Mouse (Mus musculus): ENCODE data around the gene Msmb. TPM values are rescaled to one million over a fixed set of nuclear protein-coding genes. Genes with fewer than 3 reads are reported as not detected.
A peak's percentile ranks its signal among the peaks of the same experiment; 100 is the strongest.

Msmb gene
- polyA plus RNA-seq, 1 experiment, result not detected

- Histone ChIP-seq H3K79me2 (ENCODE audit: control insufficient read depth, insufficient read depth) (peaks cover 51% of the 10 kb centered on the region), H3K4me3 (peak overlapping the region; percentile 77), H3K4me2 (ENCODE audit: low read depth) (peak overlapping the region; percentile 92), H3K36me3 (ENCODE audit: control insufficient read depth, insufficient read depth) (no peaks in the 10 kb centered on the region), H3K27me3 (ENCODE audit: control insufficient read depth, insufficient read depth, insufficient read length) (no peaks in the 10 kb centered on the region), H3ac (ENCODE audit: control insufficient read depth, insufficient read length) (peak overlapping the region; percentile 87)
- TF ChIP-seq POLR2A (IDR thresholded peaks at IDR 0.05; ENCODE audit: insufficient read length, low read depth) (no peak), SRF (IDR thresholded peaks at IDR 0.05; ENCODE audit: control insufficient read depth, insufficient read length, low read depth) (no peak), MYOD1 (IDR thresholded peaks at IDR 0.05; ENCODE audit: control insufficient read depth in 1 of 3, insufficient read length in 2 of 3, low read depth in 2 of 3) (no peak), TCF3 (IDR thresholded peaks at IDR 0.05; ENCODE audit: insufficient read length, low read depth) (no peak), REST (IDR thresholded peaks at IDR 0.05; ENCODE audit: insufficient read depth, insufficient read length) (no peak)
Observed at GRCm38 (mm10) chr14:32160563-32160962, 18.7 kb downstream of the Msmb start.

DNA sequence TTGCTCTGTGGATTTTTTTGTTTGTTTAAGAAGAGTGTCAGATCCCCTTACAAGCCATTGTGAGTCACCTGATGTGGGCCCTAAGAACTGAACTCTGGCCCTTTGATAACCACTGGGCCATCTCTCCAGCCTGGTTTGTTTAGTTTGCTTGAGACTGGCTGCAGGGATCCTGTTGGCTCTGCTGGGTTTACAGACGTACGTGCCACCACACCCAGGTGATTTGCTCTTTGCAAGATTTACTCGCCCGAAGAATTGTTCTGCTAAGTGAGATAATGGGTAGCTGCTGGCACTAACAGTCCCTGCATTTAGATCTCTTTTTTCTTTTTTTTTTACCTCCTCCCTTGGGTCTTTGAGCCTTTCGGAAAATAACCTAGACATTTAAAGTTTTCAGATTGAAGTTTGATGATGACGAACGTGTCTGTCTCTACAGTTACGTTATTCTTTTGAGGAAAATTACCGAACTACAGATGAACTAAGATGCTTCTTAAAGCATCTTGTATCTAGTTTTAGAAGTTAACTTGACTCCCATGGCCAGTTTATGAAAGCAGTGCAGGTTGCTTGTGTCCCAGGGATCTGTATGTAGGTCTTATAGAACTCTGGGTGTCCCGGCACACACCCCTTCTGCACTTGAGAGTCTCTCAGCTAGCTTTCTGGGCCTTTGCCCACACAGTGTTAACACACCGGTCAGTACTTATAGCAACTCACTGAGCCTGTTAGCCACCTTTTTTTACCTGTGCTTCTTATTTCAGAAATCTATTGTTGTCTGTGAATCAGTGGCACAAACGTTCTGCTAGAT is 19.5 kb downstream of the Msmb start:
- Histone ChIP-seq H3K36me3 (ENCODE audit: control insufficient read depth, insufficient read depth) (no peaks in the 10 kb centered on the region), H3ac (ENCODE audit: control insufficient read depth, insufficient read length) (no peak overlapping the region), H3K27me3 (ENCODE audit: control insufficient read depth, insufficient read depth, insufficient read length) (no peaks in the 10 kb centered on the region), H3K79me2 (ENCODE audit: control insufficient read depth, insufficient read depth) (peaks cover 57% of the 10 kb centered on the region), H3K4me2 (ENCODE audit: low read depth) (peak overlapping the region; percentile 92), H3K4me3 (peak overlapping the region; percentile 77)
- TF ChIP-seq TCF3 (IDR thresholded peaks at IDR 0.05; ENCODE audit: insufficient read length, low read depth) (no peak), POLR2AphosphoS2 (IDR thresholded peaks at IDR 0.05; ENCODE audit: insufficient read length, low read depth) (no peak), TCF12 (IDR thresholded peaks at IDR 0.05; ENCODE audit: insufficient read depth, poor library complexity, severe bottlenecking) (no peak), CEBPB (IDR thresholded peaks at IDR 0.05; ENCODE audit: insufficient read depth, poor library complexity, severe bottlenecking) (no peak), E2F4 (IDR thresholded peaks at IDR 0.05; ENCODE audit: insufficient read depth) (no peak), SRF (IDR thresholded peaks at IDR 0.05; ENCODE audit: control insufficient read depth, insufficient read length, low read depth) (no peak), MAX (IDR thresholded peaks at IDR 0.05; ENCODE audit: low read depth) (no peak), POLR2A (IDR thresholded peaks at IDR 0.05; ENCODE audit: insufficient read length, low read depth) (no peak), MYOD1 (IDR thresholded peaks at IDR 0.05; ENCODE audit: control insufficient read depth in 1 of 3, insufficient read length in 2 of 3, low read depth in 2 of 3) (no peak), MYOG (IDR thresholded peaks at IDR 0.05; ENCODE audit: control insufficient read depth in 1 of 3, insufficient read depth in 1 of 3, insufficient read length in 2 of 3, low read depth in 2 of 3) (no peak), REST (IDR thresholded peaks at IDR 0.05; ENCODE audit: insufficient read depth, insufficient read length) (no peak), USF1 (IDR thresholded peaks at IDR 0.05; ENCODE audit: low read depth) (no peak)

GRCm38 (mm10) chr14:32162231-32162630 is 20.4 kb downstream of the Msmb start:
- H3K79me2 ChIP-seq (ENCODE audit: control insufficient read depth, insufficient read depth), result peaks cover 66% of the 10 kb centered on the region
- no peak overlapping the region for H3ac ChIP-seq (ENCODE audit: control insufficient read depth, insufficient read length)
- H3K4me2 ChIP-seq (ENCODE audit: low read depth), result no peak overlapping the region
- TF ChIP-seq SRF (IDR thresholded peaks at IDR 0.05; ENCODE audit: control insufficient read depth, insufficient read length, low read depth) (no peak), POLR2A (IDR thresholded peaks at IDR 0.05; ENCODE audit: insufficient read length, low read depth) (no peak), TCF12 (IDR thresholded peaks at IDR 0.05; ENCODE audit: insufficient read depth, poor library complexity, severe bottlenecking) (no peak), E2F4 (IDR thresholded peaks at IDR 0.05; ENCODE audit: insufficient read depth) (no peak)
- H3K4me3 ChIP-seq, result no peak overlapping the region
- H3K27me3 ChIP-seq (ENCODE audit: control insufficient read depth, insufficient read depth, insufficient read length), result no peaks in the 10 kb centered on the region
- no peaks in the 10 kb centered on the region for H3K36me3 ChIP-seq (ENCODE audit: control insufficient read depth, insufficient read depth)

DNA sequence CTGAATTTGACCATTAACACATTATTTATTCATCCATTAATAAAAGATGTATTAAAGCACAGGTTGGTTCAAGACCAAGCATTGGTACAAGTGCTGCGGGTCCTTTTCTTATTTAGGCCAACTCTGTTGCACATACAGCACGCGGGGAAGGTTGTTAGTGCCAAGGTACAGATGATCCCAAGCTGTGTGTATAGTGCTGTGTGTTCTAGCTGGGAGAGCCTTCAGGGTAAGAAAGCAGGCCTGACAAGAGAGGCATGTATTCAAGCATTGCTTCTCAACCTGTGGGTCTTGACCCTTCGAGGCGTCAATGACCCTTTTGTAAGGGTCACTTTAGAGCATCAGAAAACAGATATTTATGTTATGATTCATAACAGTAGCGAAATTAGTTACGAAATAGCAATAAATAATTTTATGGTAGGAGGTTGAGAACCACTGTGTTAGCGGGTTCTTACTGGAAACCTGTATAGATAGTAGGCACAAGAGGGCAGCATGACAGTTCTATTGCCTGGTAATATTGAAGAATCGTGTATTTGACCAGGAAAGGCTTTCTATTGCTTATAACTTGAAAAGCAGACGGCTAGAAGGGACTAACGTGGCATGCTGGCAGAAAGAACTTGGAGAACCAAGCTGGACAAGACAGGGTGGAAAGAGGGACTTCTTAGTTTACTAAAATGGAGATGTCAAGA is 21.5 kb downstream of the Msmb start:
- Histone ChIP-seq H3K79me2 (ENCODE audit: control insufficient read depth, insufficient read depth) (peaks cover 77% of the 10 kb centered on the region), H3K27me3 (ENCODE audit: control insufficient read depth, insufficient read depth, insufficient read length) (no peaks in the 10 kb centered on the region), H3K4me2 (ENCODE audit: low read depth) (no peak overlapping the region), H3K36me3 (ENCODE audit: control insufficient read depth, insufficient read depth) (no peaks in the 10 kb centered on the region), H3ac (ENCODE audit: control insufficient read depth, insufficient read length) (no peak overlapping the region), H3K4me3 (no peak overlapping the region)
- TF ChIP-seq TCF12 (IDR thresholded peaks at IDR 0.05; ENCODE audit: insufficient read depth, poor library complexity, severe bottlenecking), result no peak
- TF ChIP-seq POLR2A (IDR thresholded peaks at IDR 0.05; ENCODE audit: insufficient read length, low read depth), result no peak
- TF ChIP-seq REST (IDR thresholded peaks at IDR 0.05; ENCODE audit: insufficient read depth, insufficient read length), result no peak
- TF ChIP-seq POLR2AphosphoS2 (IDR thresholded peaks at IDR 0.05; ENCODE audit: insufficient read length, low read depth), result no peak
- no peak for TF ChIP-seq E2F4 (IDR thresholded peaks at IDR 0.05; ENCODE audit: insufficient read depth)
- no peak for TF ChIP-seq MYOG (IDR thresholded peaks at IDR 0.05; ENCODE audit: control insufficient read depth in 1 of 3, insufficient read depth in 1 of 3, insufficient read length in 2 of 3, low read depth in 2 of 3)
- no peak for TF ChIP-seq MYOD1 (IDR thresholded peaks at IDR 0.05; ENCODE audit: control insufficient read depth in 1 of 3, insufficient read length in 2 of 3, low read depth in 2 of 3)
- TF ChIP-seq TCF3 (IDR thresholded peaks at IDR 0.05; ENCODE audit: insufficient read length, low read depth), result no peak
- no peak for TF ChIP-seq CEBPB (IDR thresholded peaks at IDR 0.05; ENCODE audit: insufficient read depth, poor library complexity, severe bottlenecking)
- no peak for TF ChIP-seq USF1 (IDR thresholded peaks at IDR 0.05; ENCODE audit: low read depth)
- no peak for TF ChIP-seq SRF (IDR thresholded peaks at IDR 0.05; ENCODE audit: control insufficient read depth, insufficient read length, low read depth)
- TF ChIP-seq MAX (IDR thresholded peaks at IDR 0.05; ENCODE audit: low read depth), result no peak
